8 mouse cellular contexts compared by ENCODE assay signal in the genomic region with DNA sequence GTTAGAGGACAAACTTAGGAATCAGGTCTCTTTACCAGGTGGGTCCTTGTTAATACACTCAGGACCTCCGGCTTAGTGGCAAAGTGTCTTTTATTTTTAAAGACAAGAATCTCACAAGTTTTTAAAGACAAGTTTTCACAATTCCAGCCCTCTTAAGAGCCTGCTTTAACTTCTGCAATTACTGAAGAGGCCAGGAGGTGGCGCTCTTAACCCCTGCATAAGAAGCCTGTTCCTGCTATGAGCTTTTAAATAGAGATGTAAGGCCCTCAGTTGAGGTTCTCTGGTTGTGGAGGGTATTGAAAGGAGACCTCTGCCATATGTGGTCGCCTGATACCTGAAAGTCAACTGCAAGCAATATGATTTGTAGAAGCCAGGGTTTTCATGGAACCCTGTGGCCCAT. TPM values are rescaled to one million over a fixed set of nuclear protein-coding genes. Genes with fewer than 3 reads are reported as not detected.
DNase-seq lines count a peak whose midpoint lies in the region; ATAC-seq lines count a peak whose summit lies in the region.

No protein-coding gene starts in this region.

- ATAC-seq in midbrain, embryonic 14.5 days (ENCODE audit: low FRiP score, low TSS enrichment) = no peak
- ATAC-seq in midbrain, embryonic 13.5 days = no peak
- peak; percentile 7; the same call in 1 of the 2 replicates for ATAC-seq in liver, embryonic 11.5 days (replicated peaks; ENCODE audit: low FRiP score)

- no peaks in the 10 kb centered on the region for H3K4me1 ChIP-seq in midbrain, embryonic 14.5 days (ENCODE audit: control insufficient read depth, insufficient read depth, low read length)
- H3K4me1 ChIP-seq in midbrain, embryonic 13.5 days (replicated peaks) = no peaks in the 10 kb centered on the region
- peaks cover 3% of the 10 kb centered on the region for H3K4me1 ChIP-seq in liver, embryonic 11.5 days (replicated peaks; ENCODE audit: control insufficient read depth, insufficient read depth, low read length)

- H3K9ac ChIP-seq in midbrain, embryonic 14.5 days (replicated peaks; ENCODE audit: low read length) = no peak overlapping the region
- no peak overlapping the region for H3K9ac ChIP-seq in midbrain, embryonic 13.5 days (replicated peaks)
- no peak overlapping the region for H3K9ac ChIP-seq in liver, embryonic 11.5 days (ENCODE audit: low read depth, low read length)

- no peak overlapping the region for H3K4me3 ChIP-seq in midbrain, embryonic 14.5 days (replicated peaks; ENCODE audit: low read depth, low read length)
- H3K4me3 ChIP-seq in midbrain, embryonic 13.5 days (replicated peaks) = no peak overlapping the region
- H3K4me3 ChIP-seq in liver, embryonic 11.5 days (ENCODE audit: low read depth, low read length) = no peak overlapping the region

- 56% methylated on average over 3 of the region's 3 CpGs for WGBS in midbrain, embryonic 14.5 days
- 55% methylated on average over 3 of the region's 3 CpGs for WGBS in midbrain, embryonic 13.5 days
- 46% methylated on average over 3 of the region's 3 CpGs for WGBS in liver, embryonic 11.5 days

- H3K27me3 ChIP-seq in midbrain, embryonic 14.5 days (ENCODE audit: control insufficient read depth, insufficient read depth, low read length) = no peaks in the 10 kb centered on the region
- H3K27me3 ChIP-seq in midbrain, embryonic 13.5 days = no peaks in the 10 kb centered on the region
- H3K27me3 ChIP-seq in liver, embryonic 11.5 days (replicated peaks; ENCODE audit: control insufficient read depth, insufficient read depth, low read length) = no peaks in the 10 kb centered on the region

- peaks cover 43% of the 10 kb centered on the region for H3K36me3 ChIP-seq in midbrain, embryonic 14.5 days (ENCODE audit: control insufficient read depth, insufficient read depth, low read length)
- peaks cover 43% of the 10 kb centered on the region for H3K36me3 ChIP-seq in midbrain, embryonic 13.5 days
- H3K36me3 ChIP-seq in liver, embryonic 11.5 days (ENCODE audit: control insufficient read depth, insufficient read depth, low read length) = peaks cover 36% of the 10 kb centered on the region

- no peaks in the 10 kb centered on the region for H3K9me3 ChIP-seq in midbrain, embryonic 14.5 days (ENCODE audit: control insufficient read depth, low read length)
- H3K9me3 ChIP-seq in midbrain, embryonic 13.5 days = no peaks in the 10 kb centered on the region
- H3K9me3 ChIP-seq in liver, embryonic 11.5 days (ENCODE audit: control insufficient read depth, low read length) = no peaks in the 10 kb centered on the region

- H3K4me2 ChIP-seq in midbrain, embryonic 14.5 days (ENCODE audit: low read length) = no peak overlapping the region
- no peak overlapping the region for H3K4me2 ChIP-seq in midbrain, embryonic 13.5 days (replicated peaks)
- H3K4me2 ChIP-seq in liver, embryonic 11.5 days = no peak overlapping the region

- H3K27ac ChIP-seq in midbrain, embryonic 14.5 days (replicated peaks; ENCODE audit: low read depth, low read length) = no peak overlapping the region
- H3K27ac ChIP-seq in midbrain, embryonic 13.5 days = no peak overlapping the region
- no peak overlapping the region for H3K27ac ChIP-seq in liver, embryonic 11.5 days (ENCODE audit: low read depth, low read length)

- peak; percentile 52 for DNase-seq in cerebellum, adult 8-10 months
- no peak for DNase-seq in cerebellum, adult 11-12 months
- peak; percentile 80 for DNase-seq in midbrain, embryonic 14.5 days
- DNase-seq in c-Kit-positive CD71-negative TER-119-negative erythroid progenitor cells, embryonic 14.5 days (ENCODE audit: low read depth) = peak; percentile 73
- DNase-seq in heart, postnatal 4 days = peak; percentile 68
- no peak for DNase-seq in liver, embryonic 11.5 days (ENCODE audit: low spot score)
- peak; percentile 63 for DNase-seq in right cerebral cortex, postnatal 14 days

RNA-seq across cellular contexts. Expression of a gene that starts 10.7 kb away (rescaled TPM):
- polyA plus RNA-seq in midbrain, embryonic 14.5 days (2014; fragmentation: Nextera tagmentation; extraction: Ambion mirVana) = 54.1 and 74.4 TPM in 2 replicates
- 82.9 and 85.4 TPM in 2 replicates for polyA plus RNA-seq in midbrain, embryonic 13.5 days (2015; fragmentation: Nextera tagmentation; extraction: Ambion mirVana)
- total RNA-seq in heart, postnatal 4 days (2021) = 10 to 100 TPM; 31.4 to 32.0 TPM
- 211 TPM in 2 replicates for polyA plus RNA-seq in liver, embryonic 11.5 days (2014; fragmentation: Nextera tagmentation; extraction: Ambion mirVana)

RNA-seq across cellular contexts. Expression of a gene that starts 41.3 kb away (rescaled TPM):
- 116 and 145 TPM in 2 replicates for polyA plus RNA-seq in midbrain, embryonic 14.5 days (2014; fragmentation: Nextera tagmentation; extraction: Ambion mirVana)
- polyA plus RNA-seq in midbrain, embryonic 13.5 days (2015; fragmentation: Nextera tagmentation; extraction: Ambion mirVana) = 121 and 140 TPM in 2 replicates
- total RNA-seq in heart, postnatal 4 days (2021) = 10 to 100 TPM; 76.3 to 81.5 TPM
- 67.5 and 78.9 TPM in 2 replicates for polyA plus RNA-seq in liver, embryonic 11.5 days (2014; fragmentation: Nextera tagmentation; extraction: Ambion mirVana)

RNA-seq across cellular contexts. Expression of a gene that starts 41.7 kb away (rescaled TPM):
- polyA plus RNA-seq in midbrain, embryonic 14.5 days (2014; fragmentation: Nextera tagmentation; extraction: Ambion mirVana) = 21.1 and 21.5 TPM in 2 replicates
- polyA plus RNA-seq in midbrain, embryonic 13.5 days (2015; fragmentation: Nextera tagmentation; extraction: Ambion mirVana) = 20.5 and 21.8 TPM in 2 replicates
- total RNA-seq in heart, postnatal 4 days (2021) = 10 to 100 TPM; 31.4 to 35.1 TPM
- polyA plus RNA-seq in liver, embryonic 11.5 days (2014; fragmentation: Nextera tagmentation; extraction: Ambion mirVana) = 73.2 and 77.2 TPM in 2 replicates

RNA-seq across cellular contexts. Expression of a gene that starts 45.4 kb away (rescaled TPM):
- 0.47 and 0.76 TPM in 2 replicates for polyA plus RNA-seq in midbrain, embryonic 14.5 days (2014; fragmentation: Nextera tagmentation; extraction: Ambion mirVana)
- polyA plus RNA-seq in midbrain, embryonic 13.5 days (2015; fragmentation: Nextera tagmentation; extraction: Ambion mirVana) = 1.1 TPM in 1 of 2 replicates, not detected in the other
- total RNA-seq in heart, postnatal 4 days (2021) = not detected
- not detected in 2 replicates for polyA plus RNA-seq in liver, embryonic 11.5 days (2014; fragmentation: Nextera tagmentation; extraction: Ambion mirVana)

Comparison
In these comparisons a context has a peak if more than half of its experiments do, and no peak if none do; other contexts are left out.
1. DNase-seq: peak in cerebellum, adult 8-10 months (single experiment), midbrain, embryonic 14.5 days (single experiment), c-Kit-positive CD71-negative TER-119-negative erythroid progenitor cells, embryonic 14.5 days (single experiment), heart, postnatal 4 days (single experiment) and right cerebral cortex, postnatal 14 days (single experiment); none in cerebellum, adult 11-12 months (single experiment) and liver, embryonic 11.5 days (single experiment).